Mouse (Mus musculus): ENCODE data around the gene Mpeg1.

DNA sequence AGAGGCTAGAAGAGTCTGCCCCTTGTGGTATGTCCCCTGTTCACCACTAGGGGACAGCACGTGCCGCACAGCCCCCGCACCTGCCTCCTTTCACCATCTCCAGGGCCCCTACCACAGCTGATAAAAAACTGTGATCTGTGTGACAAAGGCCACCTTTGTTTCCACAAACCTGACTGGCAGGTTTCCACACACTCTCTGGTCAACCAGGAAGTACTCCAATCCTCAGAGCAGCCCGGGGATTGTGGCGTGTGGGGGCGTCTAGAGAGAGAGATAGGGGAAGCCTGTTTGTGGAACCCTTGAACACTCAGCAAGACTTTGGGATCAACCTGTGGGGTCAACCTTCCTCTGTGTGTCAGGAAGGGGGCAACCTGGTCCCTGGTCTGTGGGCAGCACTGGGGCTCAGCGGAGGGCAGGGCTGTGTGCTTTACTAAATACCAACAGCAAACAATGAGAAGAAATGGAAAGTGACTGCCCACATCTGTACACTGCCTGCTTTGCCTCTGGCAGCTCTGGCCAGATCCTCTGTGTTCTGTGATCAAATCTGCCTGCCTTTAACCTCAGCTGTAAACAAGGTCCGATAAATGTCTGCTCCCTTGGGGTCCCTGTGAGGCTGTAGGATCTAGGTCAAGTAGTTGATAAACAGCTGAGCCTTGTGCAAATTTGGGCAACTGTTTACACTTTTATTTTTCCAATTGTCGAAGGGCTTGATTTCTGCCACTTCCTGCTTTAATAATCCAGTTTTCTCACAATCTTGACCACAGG lies 27.8 kb downstream of the Mpeg1 start:
- no peak for TF ChIP-seq POLR2A (IDR thresholded peaks at IDR 0.05; ENCODE audit: borderline replicate concordance, insufficient read depth, low read length)
- peak; percentile 63 for TF ChIP-seq CTCF (IDR thresholded peaks at IDR 0.05; ENCODE audit: borderline replicate concordance, insufficient read depth, low read depth, low read length)

Measured in cerebellum, adult 2 months (tissue).